Mouse (Mus musculus): ENCODE results near the gene Gm9936. TPM values are rescaled to one million over a fixed set of nuclear protein-coding genes. Genes with fewer than 3 reads are reported as not detected.

Gene Gm9936
- total RNA-seq (2012; rRNA removed) (0.04 TPM in 1 of 2 replicates, not detected in the other), total RNA-seq (2014; rRNA removed) (0.15 and 0.26 TPM in 2 replicates), polyA plus RNA-seq (2012; ENCODE audit: insufficient read length, low read depth) (0.11 TPM in 1 of 2 replicates, not detected in the other)

GRCm38 (mm10) chr5:114858582-114858981, at the start of gene Gm9936:
TSS of gene Gm9936 (minus strand) at chr5:114858682.
- in situ Hi-C loops (cut with MboI; ENCODE audit: low pct_ligation_motif_present, low pct_unique_long_range_greater_than_20kb, low sequenced_read_pairs) (no loop called here), dilution Hi-C loops (cut with MboI; ENCODE audit: extremely low pct_ligation_motif_present, extremely low pct_unique_long_range_greater_than_20kb, low sequenced_read_pairs) (no loop called here)
- H3K4me3 ChIP-seq (replicated peaks in 1 of 3; ENCODE audit: low read depth in 2 of 3, low read length in 2 of 3, poor library complexity in 1 of 3) = peak within 1 kb of the TSS in 2 of 3 experiments; percentile 29 to 43
- H3K9ac ChIP-seq (ENCODE audit: insufficient read depth, low read depth) = peak within 1 kb of the TSS; percentile 37; the same call in 1 of the 2 replicates
- no peak within 1 kb of the TSS for H3K27ac ChIP-seq (ENCODE audit: insufficient read depth, low read depth)
- H3K4me2 ChIP-seq (ENCODE audit: insufficient read depth, low read depth, poor library complexity, severe bottlenecking) = peak within 1 kb of the TSS; percentile 60; the same call in 1 of the 2 replicates
- no peaks in the 10 kb centered on the region for H3K36me3 ChIP-seq (replicated peaks in 1 of 2; ENCODE audit: control insufficient read depth in 1 of 2, insufficient read depth in 1 of 2, low read length in 1 of 2)
- H3K79me2 ChIP-seq (replicated peaks; ENCODE audit: control insufficient read depth, extremely low read depth, insufficient read depth, poor library complexity, severe bottlenecking) = no peaks in the 10 kb centered on the region
- TF ChIP-seq PAX5 (IDR thresholded peaks at IDR 0.05; ENCODE audit: low read length) (no peak), IRF4 (IDR thresholded peaks at IDR 0.05; ENCODE audit: low read depth, low read length) (no peak), EP300 (IDR thresholded peaks at IDR 0.05; ENCODE audit: low read length) (no peak), JUN (IDR thresholded peaks at IDR 0.05; ENCODE audit: insufficient read depth, low read depth, low read length) (no peak), MAFK (IDR thresholded peaks at IDR 0.05; ENCODE audit: insufficient replicate concordance, low read length) (no peak), POLR2A (IDR thresholded peaks at IDR 0.05; ENCODE audit: low read depth, low read length) (no peak)
- peaks cover 8 to 32% of the 10 kb centered on the region in 2 experiments for H3K4me1 ChIP-seq (ENCODE audit: control insufficient read depth in 1 of 2, insufficient read depth in 2 of 2)
- no peak for DNase-seq (ENCODE audit: extremely low read depth)
- H3K27me3 ChIP-seq (replicated peaks) = peaks cover 11% of the 10 kb centered on the region
- no peaks in the 10 kb centered on the region for H3K9me3 ChIP-seq (replicated peaks; ENCODE audit: low read length)

GRCm38 (mm10) chr5:114902413-114902812, 43.9 kb upstream of the Gm9936 start:
- DNase-seq (ENCODE audit: extremely low read depth) = peak; percentile 63
- Histone ChIP-seq H3K4me3 (replicated peaks in 1 of 3; ENCODE audit: low read depth in 2 of 3, low read length in 2 of 3, poor library complexity in 1 of 3) (no peak overlapping the region), H3K27ac (ENCODE audit: insufficient read depth, low read depth) (no peak overlapping the region), H3K4me2 (ENCODE audit: insufficient read depth, low read depth, poor library complexity, severe bottlenecking) (no peak overlapping the region), H3K9me3 (replicated peaks; ENCODE audit: low read length) (peaks cover 19% of the 10 kb centered on the region), H3K9ac (ENCODE audit: insufficient read depth, low read depth) (no peak overlapping the region), H3K36me3 (replicated peaks in 1 of 2; ENCODE audit: control insufficient read depth in 1 of 2, insufficient read depth in 1 of 2, low read length in 1 of 2) (no peaks in the 10 kb centered on the region), H3K79me2 (replicated peaks; ENCODE audit: control insufficient read depth, extremely low read depth, insufficient read depth, poor library complexity, severe bottlenecking) (no peaks in the 10 kb centered on the region), H3K4me1 (ENCODE audit: control insufficient read depth in 1 of 2, insufficient read depth in 2 of 2) (peaks cover 0 to 7% of the 10 kb centered on the region in 2 experiments; a peak in 2 of 4 replicates), H3K27me3 (replicated peaks) (peaks cover 4% of the 10 kb centered on the region)
- dilution Hi-C loops (cut with MboI; ENCODE audit: extremely low pct_ligation_motif_present, extremely low pct_unique_long_range_greater_than_20kb, low sequenced_read_pairs) (no loop called here), in situ Hi-C loops (cut with MboI; ENCODE audit: low pct_ligation_motif_present, low pct_unique_long_range_greater_than_20kb, low sequenced_read_pairs) (loop anchor here (25.0 kb wide), 1 partner anchor 190 kb away; the partner anchor contains the start of gene Tchp)
- TF ChIP-seq NELFE (IDR thresholded peaks at IDR 0.05; ENCODE audit: low read depth, low read length) (peak; percentile 35; the same call in 1 of the 2 replicates), JUND (conservative IDR thresholded peaks at IDR 0.05; ENCODE audit: low read depth, low read length) (no peak; the same call in 1 of the 2 replicates), RAD21 (IDR thresholded peaks at IDR 0.05; ENCODE audit: low read depth, low read length) (peak; percentile 90), ETS1 (conservative IDR thresholded peaks at IDR 0.05; ENCODE audit: low read depth, low read length) (no peak), RCOR1 (conservative IDR thresholded peaks at IDR 0.05; ENCODE audit: low read depth, low read length) (no peak), SIN3A (IDR thresholded peaks at IDR 0.05; ENCODE audit: low read length) (no peak), CTCF (conservative IDR thresholded peaks at IDR 0.05 in 1 of 2, IDR thresholded peaks at IDR 0.05 in 1 of 2; ENCODE audit: low read depth in 2 of 2, low read length in 2 of 2) (peak; percentile 76 to 87), ZC3H11A (IDR thresholded peaks at IDR 0.05; ENCODE audit: low read depth, low read length) (peak; percentile 56; the same call in 1 of the 2 replicates), SMC3 (IDR thresholded peaks at IDR 0.05; ENCODE audit: low read depth, low read length) (peak; percentile 87)
